Mouse (Mus musculus) cerebellum, postnatal 4 days (tissue): ENCODE data around the gene Psma7.

Experiments used
- DNase-seq, 2 experiments: peaks; one replicate each; pipeline ENCODE4 v3.0.0; 2022; ENCODE audit warnings: low spot score in 2 of 2, mixed read lengths in 1 of 2

Psma7 gene

GRCm38 (mm10) chr2:180005656-180006351 lies 36.4 kb downstream of the Psma7 start:
- DNase-seq, result no peak

- DNase-seq, result no peak
Measured at GRCm38 (mm10) chr2:180001635-180002034, 40.6 kb downstream of the Psma7 start.

- DNase-seq, result no peak
Measured at GRCm38 (mm10) chr2:179998431-179998830, 43.8 kb downstream of the Psma7 start.

- DNase-seq, result no peak
Measured at GRCm38 (mm10) chr2:179993071-179993470, 49.2 kb downstream of the Psma7 start.

GRCm38 (mm10) chr2:179989098-179989497 lies 53.1 kb downstream of the Psma7 start:
- DNase-seq, result no peak

GRCm38 (mm10) chr2:179986437-179987022 lies 55.7 kb downstream of the Psma7 start:
- DNase-seq, result no peak
